Mouse (Mus musculus): ENCODE measurements around the gene Akr1b8.
"Not testable (repeated sequence)": the region's sequence is repeated elsewhere in the genome, so short reads cannot be mapped to it uniquely, and the experiment has no call there.

Gene Akr1b8

DNA sequence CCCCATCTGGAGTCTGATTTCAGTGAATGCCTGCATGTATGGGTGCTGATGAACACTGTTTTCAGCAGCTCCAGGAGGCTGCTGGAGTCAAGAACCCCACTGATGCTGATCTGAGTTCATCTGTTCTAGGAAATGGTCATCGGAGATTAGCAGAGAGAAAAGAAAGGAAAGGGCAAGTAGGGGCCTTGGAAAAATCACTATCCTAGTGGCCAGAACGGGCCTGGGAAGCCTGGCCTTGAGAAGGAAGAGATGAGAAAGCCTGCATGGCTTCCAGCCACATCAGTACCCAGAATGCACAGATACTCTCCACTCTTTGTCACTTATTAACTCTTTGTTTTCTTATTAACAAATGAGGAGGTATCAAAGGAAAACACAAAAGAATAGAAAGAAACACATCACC lies 46.8 kb downstream of the Akr1b8 start:
- DNase-seq (ENCODE audit: low spot score): no peak

DNA sequence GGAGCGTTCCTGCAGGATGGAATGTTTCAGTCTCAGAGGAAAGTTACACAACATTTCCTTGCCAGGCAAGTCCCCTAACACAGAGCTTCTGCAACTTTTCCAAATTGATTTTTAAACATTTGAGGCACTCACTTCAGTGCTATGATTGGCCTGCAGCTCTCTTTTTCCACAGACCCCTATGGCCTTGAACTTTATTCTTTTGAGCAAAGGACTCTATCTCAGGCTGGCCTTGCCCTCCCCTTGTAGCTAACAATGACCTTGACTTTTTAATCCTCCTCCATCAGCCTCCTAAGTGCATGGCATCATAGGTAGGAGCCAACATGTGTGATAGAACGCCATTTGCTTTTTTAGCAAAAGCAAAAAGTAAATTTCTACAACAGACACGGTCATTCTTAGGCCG lies 52.8 kb downstream of the Akr1b8 start:
- no peak for DNase-seq (ENCODE audit: low spot score)

DNA sequence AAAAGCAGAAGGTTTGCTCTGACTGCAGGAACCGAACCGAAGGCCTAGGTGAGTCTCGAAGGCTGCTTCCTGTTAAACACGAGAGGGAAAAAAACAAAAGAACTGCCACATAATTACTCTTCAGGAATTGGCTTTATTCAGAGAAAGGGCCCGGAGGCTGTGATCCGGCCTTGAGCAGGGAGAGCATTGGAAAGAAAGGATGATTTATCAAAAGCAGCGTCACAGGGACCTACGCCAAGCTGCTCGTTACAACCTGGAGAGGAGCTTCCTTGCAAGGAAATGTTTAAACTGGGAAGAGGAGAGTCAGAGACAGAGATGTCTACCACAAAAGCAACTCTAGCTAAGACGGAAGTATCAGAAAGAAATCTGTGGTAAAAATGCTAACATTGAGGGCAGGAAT lies 53.5 kb downstream of the Akr1b8 start:
- no peak for DNase-seq (ENCODE audit: low spot score)

DNA sequence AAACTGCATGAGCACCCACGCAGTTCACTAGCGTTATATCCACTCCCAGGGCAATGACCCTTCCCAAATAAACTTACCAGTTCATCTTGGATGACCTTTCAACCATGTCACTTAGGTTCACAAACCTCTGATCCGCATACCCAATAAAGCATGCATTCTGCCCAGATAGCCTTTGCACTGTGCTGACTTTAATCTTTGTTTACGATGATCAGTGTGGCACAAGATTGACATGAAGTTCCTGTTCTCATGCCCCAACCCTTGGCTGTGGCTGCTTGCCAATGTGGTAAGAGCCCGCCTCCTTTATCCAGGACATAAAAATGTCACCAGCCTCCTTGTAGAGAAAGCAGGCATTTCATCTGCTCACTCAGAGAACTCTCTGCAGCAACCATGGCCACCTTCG lies 58.1 kb downstream of the Akr1b8 start, which contains the start of gene Akr1b7:
Akr1b7 (plus strand) TSS at position 312 of the 400 bp plus-strand sequence.
- no peak for DNase-seq (ENCODE audit: low spot score)

DNA sequence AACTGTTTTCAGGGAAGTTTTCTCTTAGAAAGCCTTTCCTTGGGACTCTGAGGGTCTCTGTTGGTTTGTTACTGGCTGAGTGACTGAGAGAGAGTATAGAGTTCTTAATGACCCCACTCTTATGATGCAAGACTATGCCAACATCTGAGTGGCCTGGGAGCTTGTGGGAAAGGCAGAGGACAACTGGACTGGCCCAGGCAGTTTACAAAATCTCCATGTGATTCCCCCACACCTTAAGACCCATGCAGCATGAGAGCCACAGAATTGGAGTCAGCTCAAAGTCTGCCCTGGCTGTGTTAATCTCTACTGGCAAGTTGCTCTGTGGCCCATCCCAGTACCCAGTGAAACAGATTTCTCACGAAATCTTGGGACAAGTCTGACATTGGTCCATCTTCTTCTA lies 58.8 kb downstream of the Akr1b8 start:
- no peak for DNase-seq (ENCODE audit: low spot score)

DNA sequence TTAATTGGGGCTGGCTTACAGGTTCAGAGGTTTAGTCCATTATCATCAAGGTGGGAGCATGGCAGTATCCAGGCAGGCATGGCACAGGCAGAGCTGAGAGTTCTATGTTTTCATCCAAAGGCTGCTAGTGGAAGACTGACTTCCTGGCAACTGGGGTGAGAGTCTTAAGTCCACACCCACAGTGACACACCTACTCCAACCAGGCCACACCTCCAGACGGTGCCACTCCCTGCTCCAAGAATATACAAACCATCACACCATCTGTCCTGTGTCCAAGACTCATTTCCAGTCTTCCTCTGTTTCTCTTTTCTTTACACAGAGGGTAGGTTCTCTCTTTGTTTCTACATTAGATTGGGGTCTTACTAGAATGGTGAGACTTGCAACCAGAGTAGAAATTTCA lies 59.5 kb downstream of the Akr1b8 start:
- DNase-seq (ENCODE audit: low spot score): not testable (repeated sequence)

DNA sequence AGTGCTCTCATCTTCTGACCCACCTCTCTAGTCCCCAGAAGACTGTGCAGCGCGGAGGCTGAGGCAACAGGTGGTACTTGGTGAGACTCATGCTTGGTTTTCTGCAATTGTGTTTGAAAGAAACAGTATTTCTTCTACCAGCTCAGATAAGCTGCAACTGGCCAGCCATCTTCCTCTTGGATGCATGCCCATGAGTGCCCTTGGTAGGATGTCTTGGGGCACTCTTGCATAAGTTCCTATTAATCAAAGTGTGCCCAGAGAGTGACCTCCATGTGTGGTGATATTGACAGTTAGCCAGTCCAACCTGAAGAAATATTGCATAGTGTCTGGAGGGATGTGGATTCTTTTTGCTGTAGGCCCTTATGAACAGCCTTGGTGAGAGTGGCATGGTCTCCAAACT lies 62.6 kb downstream of the Akr1b8 start:
- no peak for DNase-seq (ENCODE audit: low spot score)
